Mouse (Mus musculus) megakaryocyte, embryonic 14.5 days (primary cell): ENCODE results near the gene Bach1.

Experiments used
- FLI1 ChIP-seq: IDR thresholded peaks from 2 replicates; pipeline ENCODE4 v1.6.1; 2012; ENCODE audit warnings: low read length, inconsistent platforms, mixed read lengths
- GATA1 ChIP-seq: IDR thresholded peaks from 3 replicates; pipeline ENCODE4 v1.6.1; 2012; ENCODE audit warnings: mixed read lengths, low read length, inconsistent platforms, borderline replicate concordance

DNA sequence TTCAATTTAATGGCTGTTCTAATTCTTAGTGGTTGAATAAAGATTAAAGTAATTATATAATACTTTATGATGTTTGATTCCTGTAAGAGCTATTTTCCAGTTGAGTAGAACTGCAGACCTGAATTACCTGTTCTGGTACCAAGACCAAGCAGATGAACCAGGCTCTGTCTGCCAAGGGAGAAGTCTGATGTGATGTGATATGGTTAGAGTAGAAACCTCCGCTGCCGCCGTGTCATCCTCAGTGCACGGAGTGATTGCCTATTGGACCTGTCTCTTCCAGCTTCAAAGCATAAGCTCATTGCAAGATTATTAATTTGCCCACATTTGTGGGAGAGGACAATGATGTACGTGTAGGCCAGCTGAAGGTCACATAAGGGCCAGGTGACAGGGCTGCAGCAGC is 24.1 kb downstream of the Bach1 start:
- TF ChIP-seq GATA1: no peak
- TF ChIP-seq FLI1: no peak
